Mouse (Mus musculus) erythroblast, embryonic 14.5 days (primary cell): Measurements from ENCODE around the gene AL607142.1.

ENCODE experiments used
- GATA1 ChIP-seq: IDR thresholded peaks from 2 replicates; pipeline ENCODE4 v1.6.1; 2012; ENCODE audit warnings: low read length, inconsistent platforms, mixed read lengths
- TAL1 ChIP-seq: IDR thresholded peaks from 3 replicates; pipeline ENCODE4 v1.6.1; 2012; ENCODE audit warnings: low read length, inconsistent platforms, mixed read lengths

- no peak for TF ChIP-seq TAL1
- no peak for TF ChIP-seq GATA1
These were observed 37.1 kb upstream of the AL607142.1 start for GRCm38 (mm10) chr4:120027671-120028070.
